Mouse (Mus musculus): ENCODE results near the gene Phkg1. TPM values are rescaled to one million over a fixed set of nuclear protein-coding genes. Genes with fewer than 3 reads are reported as not detected.

Phkg1 gene
- 22.4 TPM for polyA plus RNA-seq (2015; fragmentation: Illumina TruSeq; extraction: RNeasy Lipid Tissue Mini Kit (QIAGEN cat#74804); ENCODE audit: low read depth, low replicate concordance)

GRCm38 (mm10) chr5:129898449-129898848 is at the start of gene Phkg1:
Phkg1 (minus strand) TSS chr5:129898549.

DNA sequence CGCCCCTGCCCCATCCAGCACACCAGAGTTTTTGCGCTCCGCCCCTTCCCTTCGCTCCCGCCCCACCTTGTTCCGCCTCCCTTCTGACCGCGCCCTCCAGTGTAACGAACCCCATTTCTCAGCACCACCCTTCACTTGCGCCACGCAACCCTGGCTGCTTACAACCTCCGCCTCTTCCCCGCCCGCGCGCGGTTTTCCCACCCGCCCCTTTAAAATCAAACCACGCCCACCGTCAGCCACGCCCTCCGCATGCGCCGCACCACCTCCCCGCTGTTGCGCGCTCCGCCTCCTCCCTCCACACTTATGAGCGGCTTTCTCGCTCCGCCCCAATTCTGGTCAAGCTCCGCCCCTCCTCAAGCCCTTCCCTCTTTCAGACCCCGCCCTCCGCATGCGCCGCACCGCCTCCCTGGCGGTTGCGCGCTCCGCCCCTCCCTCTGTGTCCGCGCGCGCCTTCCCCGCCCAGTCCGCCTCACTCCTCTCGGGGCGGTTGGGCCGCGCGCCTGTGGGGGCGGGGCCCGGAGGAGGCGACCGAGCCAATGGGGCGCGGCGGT is 43.2 kb upstream of the Phkg1 start, which contains the start of gene Vkorc1l1:
Gene Vkorc1l1 (plus strand): TSS at position 476 of the 551 bp plus-strand sequence.

GRCm38 (mm10) chr5:129908242-129908965 is 10.1 kb upstream of the Phkg1 start, which contains the start of gene Nupr1l:
Nupr1l (plus strand) TSS chr5:129908540.

GRCm38 (mm10) chr5:129895198-129896088 is 2.9 kb downstream of the Phkg1 start, which contains the start of gene Zbed5:
Zbed5 (plus strand) TSS chr5:129895723.

DNA sequence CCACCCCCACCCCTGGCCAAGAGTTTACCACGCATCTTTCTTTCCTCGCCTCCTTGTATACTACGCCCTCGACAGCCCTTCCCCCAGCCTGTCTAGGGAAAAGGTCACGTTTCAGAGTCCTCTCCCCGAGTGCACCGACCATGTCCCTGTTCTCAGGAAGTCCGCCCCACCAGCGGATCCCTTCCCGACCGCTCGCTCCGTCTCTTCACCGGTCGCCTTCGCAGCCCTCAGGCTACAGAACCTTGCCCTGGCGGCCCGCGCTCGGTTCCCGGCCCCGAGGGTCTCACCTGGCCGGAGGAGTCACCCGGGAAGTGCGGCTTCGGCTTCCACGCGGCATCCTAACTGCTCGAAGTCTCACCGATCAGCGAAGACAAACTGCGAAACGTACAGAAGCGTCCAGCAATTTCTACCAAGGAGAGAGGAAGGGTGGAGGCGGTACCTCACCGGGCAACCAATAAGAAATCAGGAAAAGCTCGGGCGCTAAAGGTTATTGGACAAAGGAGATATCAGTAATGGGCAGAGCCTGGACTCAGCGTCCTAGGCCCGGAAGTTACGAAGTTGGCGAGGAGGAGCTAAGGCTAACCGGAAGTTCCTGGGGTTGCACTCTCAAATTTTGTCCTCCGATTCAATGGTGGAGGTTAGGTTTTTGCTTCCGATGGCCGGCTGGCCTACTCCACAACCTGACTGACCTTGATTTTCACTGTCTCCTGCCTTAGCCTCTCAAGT is 11.3 kb downstream of the Phkg1 start, which contains the start of gene Chchd2:
Gene Chchd2 (minus strand): TSS at position 560 of the 726 bp plus-strand sequence.

DNA sequence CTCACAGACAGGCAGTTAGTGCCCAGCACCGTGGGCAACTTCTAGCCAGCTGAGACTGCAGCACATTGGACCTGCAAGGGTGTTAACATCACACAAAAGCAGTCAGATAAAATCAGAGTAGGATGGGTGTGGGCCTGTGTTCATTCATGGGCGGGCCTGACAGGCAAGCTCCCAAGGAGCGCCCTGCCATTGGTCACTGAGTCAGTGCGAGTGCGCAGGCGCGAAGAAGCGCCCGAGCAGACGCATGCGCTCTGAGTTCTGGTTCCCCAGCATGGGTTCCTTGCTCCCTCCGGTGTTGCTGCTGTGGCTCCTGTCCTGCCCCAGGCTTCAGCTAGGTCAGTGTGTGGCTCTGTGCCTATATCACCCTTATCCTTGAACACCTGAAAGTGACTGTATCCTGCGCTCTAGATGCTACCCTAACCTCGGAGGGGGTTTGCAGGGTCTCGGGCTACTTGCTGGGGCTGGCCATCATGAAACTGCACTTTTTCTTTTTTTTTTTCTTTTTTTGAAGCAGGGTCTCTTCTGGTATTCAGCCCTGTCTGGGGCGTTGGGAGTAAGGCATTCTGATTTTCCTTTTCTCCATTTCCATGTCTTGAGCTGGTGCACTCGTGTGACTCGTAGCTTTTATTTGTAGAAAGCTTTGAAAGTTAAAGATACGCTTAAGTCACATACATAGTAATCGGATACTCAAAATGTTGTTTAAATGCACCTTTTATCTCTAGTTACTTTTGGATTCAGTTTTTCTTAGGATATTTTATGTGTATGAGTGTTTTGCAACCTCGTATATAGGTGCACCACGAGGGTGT is 51.4 kb downstream of the Phkg1 start, which contains the start of gene Sumf2:
Gene Sumf2 (plus strand): TSS at position 235 of the 806 bp plus-strand sequence.

Other genes starting within 250 kb of the Phkg1 start
- gene Zfp11, start 228.4 kb downstream of the Phkg1 start, polyA plus RNA-seq (2015; fragmentation: Illumina TruSeq; extraction: RNeasy Lipid Tissue Mini Kit (QIAGEN cat#74804); ENCODE audit: low read depth, low replicate concordance) = 4.6 TPM
- not detected for gene Sept14, start 190.0 kb downstream of the Phkg1 start, polyA plus RNA-seq (2015; fragmentation: Illumina TruSeq; extraction: RNeasy Lipid Tissue Mini Kit (QIAGEN cat#74804); ENCODE audit: low read depth, low replicate concordance)
- 109 TPM for gene Mrps17, start 183.1 kb downstream of the Phkg1 start, polyA plus RNA-seq (2015; fragmentation: Illumina TruSeq; extraction: RNeasy Lipid Tissue Mini Kit (QIAGEN cat#74804); ENCODE audit: low read depth, low replicate concordance)
- gene Nipsnap2, start 173.5 kb downstream of the Phkg1 start, polyA plus RNA-seq (2015; fragmentation: Illumina TruSeq; extraction: RNeasy Lipid Tissue Mini Kit (QIAGEN cat#74804); ENCODE audit: low read depth, low replicate concordance) = 104 TPM
- gene Psph, start 111.1 kb downstream of the Phkg1 start, polyA plus RNA-seq (2015; fragmentation: Illumina TruSeq; extraction: RNeasy Lipid Tissue Mini Kit (QIAGEN cat#74804); ENCODE audit: low read depth, low replicate concordance) = 29.1 TPM
- gene Sumf2, start 51.6 kb downstream of the Phkg1 start, polyA plus RNA-seq (2015; fragmentation: Illumina TruSeq; extraction: RNeasy Lipid Tissue Mini Kit (QIAGEN cat#74804); ENCODE audit: low read depth, low replicate concordance) = 20.4 TPM
- gene Chchd2, start 11.1 kb downstream of the Phkg1 start, polyA plus RNA-seq (2015; fragmentation: Illumina TruSeq; extraction: RNeasy Lipid Tissue Mini Kit (QIAGEN cat#74804); ENCODE audit: low read depth, low replicate concordance) = 738 TPM
- 7.1 TPM for gene Zbed5, start 2.8 kb downstream of the Phkg1 start, polyA plus RNA-seq (2015; fragmentation: Illumina TruSeq; extraction: RNeasy Lipid Tissue Mini Kit (QIAGEN cat#74804); ENCODE audit: low read depth, low replicate concordance)
- gene Nupr1l, start 10.0 kb upstream of the Phkg1 start, polyA plus RNA-seq (2015; fragmentation: Illumina TruSeq; extraction: RNeasy Lipid Tissue Mini Kit (QIAGEN cat#74804); ENCODE audit: low read depth, low replicate concordance) = 1.6 TPM
- gene Vkorc1l1, start 43.4 kb upstream of the Phkg1 start, polyA plus RNA-seq (2015; fragmentation: Illumina TruSeq; extraction: RNeasy Lipid Tissue Mini Kit (QIAGEN cat#74804); ENCODE audit: low read depth, low replicate concordance) = 47.3 TPM
- 19.3 TPM for gene Gusb, start 104.5 kb upstream of the Phkg1 start, polyA plus RNA-seq (2015; fragmentation: Illumina TruSeq; extraction: RNeasy Lipid Tissue Mini Kit (QIAGEN cat#74804); ENCODE audit: low read depth, low replicate concordance)
- gene Asl, start 130.7 kb upstream of the Phkg1 start, polyA plus RNA-seq (2015; fragmentation: Illumina TruSeq; extraction: RNeasy Lipid Tissue Mini Kit (QIAGEN cat#74804); ENCODE audit: low read depth, low replicate concordance) = 20.2 TPM
- 56.4 TPM for gene Crcp, start 130.7 kb upstream of the Phkg1 start, polyA plus RNA-seq (2015; fragmentation: Illumina TruSeq; extraction: RNeasy Lipid Tissue Mini Kit (QIAGEN cat#74804); ENCODE audit: low read depth, low replicate concordance)
- 40.9 TPM for gene Tpst1, start 174.8 kb upstream of the Phkg1 start, polyA plus RNA-seq (2015; fragmentation: Illumina TruSeq; extraction: RNeasy Lipid Tissue Mini Kit (QIAGEN cat#74804); ENCODE audit: low read depth, low replicate concordance)
- 8.3 TPM for gene Kctd7, start 246.3 kb upstream of the Phkg1 start, polyA plus RNA-seq (2015; fragmentation: Illumina TruSeq; extraction: RNeasy Lipid Tissue Mini Kit (QIAGEN cat#74804); ENCODE audit: low read depth, low replicate concordance)